Mouse (Mus musculus): ENCODE results near the gene Nme4. TPM values are rescaled to one million over a fixed set of nuclear protein-coding genes. Genes with fewer than 3 reads are reported as not detected.

Gene Nme4
- total RNA-seq (2021): 1 to 10 TPM; 4.1 TPM

- DNase-seq (ENCODE audit: extremely low spot score in 1 of 2, low spot score in 1 of 2): peak; percentile 60 to 67
These were observed at the start of gene Nme4 for GRCm38 (mm10) chr17:26095121-26095740. Nme4 (minus strand) TSS chr17:26095602.

GRCm38 (mm10) chr17:26143386-26143785 lies 48.0 kb upstream of the Nme4 start:
- DNase-seq (ENCODE audit: extremely low spot score in 1 of 2, low spot score in 1 of 2): no peak

GRCm38 (mm10) chr17:26142796-26143195 lies 47.4 kb upstream of the Nme4 start:
- no peak for DNase-seq (ENCODE audit: extremely low spot score in 1 of 2, low spot score in 1 of 2)

GRCm38 (mm10) chr17:26138901-26139381 lies 43.5 kb upstream of the Nme4 start:
- DNase-seq (ENCODE audit: extremely low spot score in 1 of 2, low spot score in 1 of 2): peak in 1 of 2 experiments; percentile 36

- DNase-seq (ENCODE audit: extremely low spot score in 1 of 2, low spot score in 1 of 2): peak; percentile 75 to 88
These were observed 42.9 kb upstream of the Nme4 start, which contains the start of gene Axin1 for GRCm38 (mm10) chr17:26138239-26138836. Axin1 (plus strand) TSS chr17:26138688.

- no peak for DNase-seq (ENCODE audit: extremely low spot score in 1 of 2, low spot score in 1 of 2)
These were observed 42.3 kb upstream of the Nme4 start for GRCm38 (mm10) chr17:26137751-26138130.

- DNase-seq (ENCODE audit: extremely low spot score in 1 of 2, low spot score in 1 of 2): no peak
These were observed 41.8 kb upstream of the Nme4 start for GRCm38 (mm10) chr17:26137106-26137750.

- no peak for DNase-seq (ENCODE audit: extremely low spot score in 1 of 2, low spot score in 1 of 2)
These were observed 36.8 kb upstream of the Nme4 start for GRCm38 (mm10) chr17:26131856-26132853.

- no peak for DNase-seq (ENCODE audit: extremely low spot score in 1 of 2, low spot score in 1 of 2)
These were observed 35.8 kb upstream of the Nme4 start for GRCm38 (mm10) chr17:26131062-26131732.

GRCm38 (mm10) chr17:26125226-26125625 lies 29.8 kb upstream of the Nme4 start:
- no peak for DNase-seq (ENCODE audit: extremely low spot score in 1 of 2, low spot score in 1 of 2)

GRCm38 (mm10) chr17:26124560-26124959 lies 29.2 kb upstream of the Nme4 start:
- DNase-seq (ENCODE audit: extremely low spot score in 1 of 2, low spot score in 1 of 2): no peak

GRCm38 (mm10) chr17:26123267-26123684 lies 27.9 kb upstream of the Nme4 start, which contains the start of gene Mrpl28:
Mrpl28 (plus strand) TSS chr17:26123500.
- peak; percentile 80 to 87 for DNase-seq (ENCODE audit: extremely low spot score in 1 of 2, low spot score in 1 of 2)

- no peak for DNase-seq (ENCODE audit: extremely low spot score in 1 of 2, low spot score in 1 of 2)
These were observed 27.2 kb upstream of the Nme4 start for GRCm38 (mm10) chr17:26122431-26123140.

- peak in 1 of 2 experiments; percentile 62 for DNase-seq (ENCODE audit: extremely low spot score in 1 of 2, low spot score in 1 of 2)
These were observed 24.6 kb upstream of the Nme4 start for GRCm38 (mm10) chr17:26119766-26120710.

- DNase-seq (ENCODE audit: extremely low spot score in 1 of 2, low spot score in 1 of 2): no peak
These were observed 21.3 kb upstream of the Nme4 start for GRCm38 (mm10) chr17:26116503-26117258.

GRCm38 (mm10) chr17:26115956-26116487 lies 20.6 kb upstream of the Nme4 start:
- DNase-seq (ENCODE audit: extremely low spot score in 1 of 2, low spot score in 1 of 2): no peak

Measured in layer of hippocampus, postnatal 25 days (tissue).